Mouse (Mus musculus): Measurements from ENCODE around the gene Ltbp1. TPM values are rescaled to one million over a fixed set of nuclear protein-coding genes. Genes with fewer than 3 reads are reported as not detected.

The Ltbp1 gene
- polyA plus RNA-seq, 1 experiment from 2014 or later: 1.4 TPM

DNA sequence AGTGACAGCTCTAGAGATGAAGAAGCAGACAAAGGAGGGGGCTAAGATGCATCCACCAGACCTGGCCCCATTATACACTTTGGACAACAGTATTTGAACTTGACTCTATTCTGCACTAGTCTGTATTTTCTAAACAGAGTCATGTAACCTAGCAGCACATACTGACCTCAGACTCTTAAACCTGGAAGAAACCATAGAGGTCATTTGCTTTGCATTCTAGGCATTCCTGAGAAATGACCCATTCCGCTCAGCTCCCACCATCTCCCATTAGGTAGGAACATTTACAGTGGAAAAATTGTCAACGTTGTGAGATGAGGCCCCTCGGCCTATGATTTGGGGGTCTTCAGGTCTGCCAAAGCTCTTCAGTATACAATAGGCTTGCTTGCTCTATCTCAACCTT is 238.8 kb downstream of the Ltbp1 start:
- Histone ChIP-seq H3K27me3 (replicated peaks) (no peaks in the 10 kb centered on the region), H3K4me3 (no peak overlapping the region), H3K4me2 (no peak overlapping the region), H3K9ac (no peak overlapping the region), H3K36me3 (replicated peaks) (no peaks in the 10 kb centered on the region), H3K4me1 (no peaks in the 10 kb centered on the region), H3K9me3 (no peaks in the 10 kb centered on the region), H3K27ac (no peak overlapping the region)
- 93% methylated on average over 3 of the region's 3 CpGs for WGBS
- ATAC-seq (replicated peaks): no peak

DNA sequence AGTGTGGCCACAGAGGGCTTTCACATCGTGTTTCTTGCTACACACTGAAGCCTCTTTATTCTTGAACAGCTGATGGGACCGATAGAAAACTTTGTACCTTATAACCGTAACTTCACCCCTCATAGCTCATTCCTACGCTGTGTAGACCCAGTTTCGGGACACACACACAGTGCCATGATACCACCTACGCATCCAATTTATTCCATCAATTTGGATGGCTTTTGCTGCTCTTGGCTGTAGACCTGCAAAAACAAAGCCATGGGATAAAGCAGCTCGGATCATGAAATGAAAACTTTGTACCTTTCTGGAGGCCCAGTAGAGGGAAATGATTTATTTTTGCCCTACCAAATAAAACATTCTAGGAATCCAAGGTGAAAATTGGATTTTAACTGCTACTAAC is 239.7 kb downstream of the Ltbp1 start:
- H3K9me3 ChIP-seq: no peaks in the 10 kb centered on the region
- no peaks in the 10 kb centered on the region for H3K27me3 ChIP-seq (replicated peaks)
- no peak overlapping the region for H3K27ac ChIP-seq
- H3K4me2 ChIP-seq: no peak overlapping the region
- no peak overlapping the region for H3K4me3 ChIP-seq
- no peak overlapping the region for H3K9ac ChIP-seq
- 94% methylated on average over 7 of the region's 7 CpGs for WGBS
- no peaks in the 10 kb centered on the region for H3K36me3 ChIP-seq (replicated peaks)
- ATAC-seq (replicated peaks): no peak
- H3K4me1 ChIP-seq: no peaks in the 10 kb centered on the region

DNA sequence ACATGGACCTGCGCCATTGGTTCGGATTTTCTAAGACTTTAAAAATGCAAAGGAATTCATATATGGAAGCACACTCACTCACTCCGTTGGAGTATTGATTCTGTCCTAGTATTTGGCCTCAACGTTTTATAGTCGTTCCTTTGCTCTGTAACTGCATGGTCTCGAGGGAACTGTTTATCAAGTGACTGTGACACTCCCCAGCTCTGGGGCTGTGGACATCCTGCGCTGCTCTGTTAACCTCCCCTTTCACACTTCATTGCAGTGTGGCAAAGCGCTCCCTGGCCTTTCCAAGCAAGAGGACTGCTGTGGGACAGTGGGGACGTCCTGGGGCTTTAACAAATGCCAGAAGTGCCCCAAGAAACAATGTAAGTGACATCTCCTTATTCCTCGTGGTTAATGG is 243.3 kb downstream of the Ltbp1 start:
- no peak overlapping the region for H3K27ac ChIP-seq
- no peak overlapping the region for H3K9ac ChIP-seq
- H3K36me3 ChIP-seq (replicated peaks): no peaks in the 10 kb centered on the region
- 71% methylated on average over 10 of the region's 10 CpGs for WGBS
- no peaks in the 10 kb centered on the region for H3K9me3 ChIP-seq
- no peak overlapping the region for H3K4me2 ChIP-seq
- ATAC-seq (replicated peaks): no peak
- no peak overlapping the region for H3K4me3 ChIP-seq
- no peaks in the 10 kb centered on the region for H3K27me3 ChIP-seq (replicated peaks)
- H3K4me1 ChIP-seq: no peaks in the 10 kb centered on the region

DNA sequence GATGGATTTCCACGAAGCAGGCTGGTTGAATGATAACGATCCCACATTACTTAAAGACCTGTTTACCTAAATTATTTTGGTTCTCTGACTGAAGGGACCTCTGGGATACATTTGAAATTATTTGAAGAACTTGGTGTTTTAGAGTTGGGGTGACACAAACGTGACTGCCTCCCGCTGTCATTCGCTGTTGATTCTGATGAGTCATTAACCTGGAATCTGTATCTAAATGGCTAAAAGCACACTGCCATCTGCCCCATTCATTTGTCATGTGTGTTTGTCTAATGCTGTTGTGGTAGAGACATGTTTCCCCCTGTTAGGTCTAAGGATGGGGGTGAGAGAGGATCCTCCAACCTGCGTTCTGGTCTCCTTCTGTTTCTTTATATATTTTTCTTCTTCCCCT is 245.2 kb downstream of the Ltbp1 start:
- no peak overlapping the region for H3K4me3 ChIP-seq
- 86% methylated on average over 6 of the region's 6 CpGs for WGBS
- H3K27me3 ChIP-seq (replicated peaks): no peaks in the 10 kb centered on the region
- no peak overlapping the region for H3K4me2 ChIP-seq
- H3K9ac ChIP-seq: no peak overlapping the region
- ATAC-seq (replicated peaks): no peak
- no peaks in the 10 kb centered on the region for H3K4me1 ChIP-seq
- H3K27ac ChIP-seq: no peak overlapping the region
- H3K9me3 ChIP-seq: no peaks in the 10 kb centered on the region
- H3K36me3 ChIP-seq (replicated peaks): no peaks in the 10 kb centered on the region

DNA sequence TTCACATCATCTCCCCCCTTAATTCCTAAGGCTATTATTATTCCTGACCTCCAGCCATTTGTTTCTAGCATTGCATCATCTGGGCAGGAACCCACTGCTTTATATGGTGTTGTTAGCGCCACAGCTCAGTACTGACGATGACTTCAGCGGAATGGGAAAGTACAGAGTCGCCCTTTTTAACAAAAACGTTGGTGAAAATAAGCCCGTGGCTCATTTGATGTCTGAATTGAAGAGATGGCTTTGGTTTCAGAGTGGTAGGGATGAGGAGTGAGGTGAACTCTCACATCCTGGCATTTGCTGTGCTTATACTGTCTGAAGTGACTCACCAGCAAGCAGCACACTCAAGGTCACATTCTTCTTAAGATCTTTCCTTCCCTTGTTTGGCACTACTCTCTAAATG is 245.7 kb downstream of the Ltbp1 start:
- Histone ChIP-seq H3K4me1 (no peaks in the 10 kb centered on the region), H3K4me3 (no peak overlapping the region), H3K9me3 (no peaks in the 10 kb centered on the region), H3K9ac (no peak overlapping the region), H3K27me3 (replicated peaks) (no peaks in the 10 kb centered on the region), H3K36me3 (replicated peaks) (no peaks in the 10 kb centered on the region), H3K27ac (no peak overlapping the region), H3K4me2 (no peak overlapping the region)
- no peak for ATAC-seq (replicated peaks)
- 90% methylated on average over 6 of the region's 6 CpGs for WGBS

DNA sequence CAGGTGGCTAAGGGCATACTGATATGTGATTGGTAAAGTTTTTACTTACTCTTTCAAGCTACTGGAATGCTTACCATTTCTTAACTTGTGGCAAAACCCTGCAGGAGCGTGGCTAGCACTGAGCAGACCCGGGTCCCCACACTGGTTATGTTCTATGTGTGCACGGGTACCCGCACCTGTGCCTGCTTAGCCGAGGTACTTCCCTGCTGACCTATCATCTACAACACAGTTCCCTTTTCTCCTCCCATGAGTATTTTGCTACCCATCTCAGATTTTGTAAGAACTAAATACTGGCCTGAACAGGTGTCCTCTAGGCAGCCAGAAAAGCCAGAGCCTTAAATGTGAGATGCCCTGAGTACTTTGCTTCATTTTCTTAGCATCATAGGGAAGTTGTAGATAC is 247.2 kb downstream of the Ltbp1 start:
- no peak for ATAC-seq (replicated peaks)
- 95% methylated on average over 5 of the region's 5 CpGs for WGBS

DNA sequence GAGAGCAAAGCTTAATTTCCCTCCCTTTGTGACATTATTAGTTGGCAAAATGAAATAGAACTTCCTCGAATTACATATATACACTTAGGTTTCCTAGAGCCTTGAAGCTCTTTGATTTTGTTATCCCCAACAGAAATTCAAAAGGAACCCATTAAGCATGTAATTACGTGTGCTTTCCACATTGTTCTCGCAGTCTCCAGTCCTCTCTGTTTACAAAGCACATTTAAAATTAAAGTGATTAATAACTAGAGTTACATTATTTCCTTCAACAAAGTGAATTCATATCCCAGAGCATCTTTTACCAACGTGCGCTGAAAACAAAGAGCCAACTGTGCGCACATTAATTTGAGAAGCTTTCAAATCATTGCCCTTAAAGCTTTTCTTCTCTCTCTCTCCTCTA is 249.5 kb downstream of the Ltbp1 start:
- Histone ChIP-seq H3K9me3 (no peaks in the 10 kb centered on the region), H3K27ac (no peak overlapping the region), H3K9ac (no peak overlapping the region), H3K4me1 (no peaks in the 10 kb centered on the region), H3K36me3 (replicated peaks) (no peaks in the 10 kb centered on the region), H3K4me2 (no peak overlapping the region), H3K27me3 (replicated peaks) (no peaks in the 10 kb centered on the region), H3K4me3 (no peak overlapping the region)
- WGBS: 70% methylated on average over 6 of the region's 6 CpGs
- ATAC-seq (replicated peaks): no peak

More for the DNA sequence above, 247.2 kb downstream of the Ltbp1 start:
- no peak overlapping the region for H3K4me2 ChIP-seq
- H3K27ac ChIP-seq: no peak overlapping the region
- no peaks in the 10 kb centered on the region for H3K9me3 ChIP-seq
- H3K4me1 ChIP-seq: no peaks in the 10 kb centered on the region
- no peak overlapping the region for H3K9ac ChIP-seq
- no peak overlapping the region for H3K4me3 ChIP-seq
- no peaks in the 10 kb centered on the region for H3K36me3 ChIP-seq (replicated peaks)
- no peaks in the 10 kb centered on the region for H3K27me3 ChIP-seq (replicated peaks)

DNA sequence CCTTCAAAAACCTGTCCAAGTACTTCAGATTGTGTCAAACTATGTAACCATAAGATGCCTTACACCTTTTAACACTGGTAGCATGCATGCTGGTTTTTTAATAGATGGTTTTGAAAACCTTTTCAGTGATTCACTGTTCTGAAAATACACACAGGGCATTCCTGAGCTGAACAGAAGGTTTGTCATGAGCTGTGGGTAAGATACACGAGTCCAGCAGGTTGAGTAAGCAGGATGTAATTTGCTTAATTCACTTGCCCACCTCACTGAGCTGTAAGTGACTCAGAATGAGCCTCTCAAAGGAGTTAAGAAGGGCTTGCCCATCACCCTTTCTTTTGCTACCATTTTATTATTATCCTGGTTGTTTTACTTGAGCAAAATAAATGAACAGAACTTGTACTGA is 250.6 kb downstream of the Ltbp1 start:
- WGBS: 60% methylated on average over 1 of the region's 1 CpGs

DNA sequence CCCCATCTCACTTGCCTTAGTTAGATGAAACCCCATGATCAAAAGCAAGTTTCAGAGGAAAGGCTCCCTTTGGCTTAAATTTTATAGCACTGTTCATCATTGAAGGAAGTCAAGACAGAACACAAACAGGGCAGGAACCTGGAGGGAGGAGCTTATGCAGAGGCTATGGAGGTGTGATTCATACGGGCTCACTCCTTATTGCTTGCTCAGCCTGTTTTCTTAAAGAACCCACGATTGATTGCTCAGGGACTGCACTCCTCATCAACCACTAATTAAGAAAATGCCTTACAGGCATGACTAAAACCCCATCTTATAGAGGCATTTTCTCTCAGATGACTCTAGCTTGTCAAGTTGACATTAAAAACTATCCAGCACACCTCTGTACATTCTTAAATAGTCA is 253.1 kb downstream of the Ltbp1 start:
- no peak overlapping the region for H3K4me2 ChIP-seq
- no peak for ATAC-seq (replicated peaks)
- 81% methylated on average over 2 of the region's 2 CpGs for WGBS

More for the DNA sequence above, 250.6 kb downstream of the Ltbp1 start:
- no peaks in the 10 kb centered on the region for H3K4me1 ChIP-seq
- ATAC-seq (replicated peaks): no peak
- no peak overlapping the region for H3K9ac ChIP-seq
- no peaks in the 10 kb centered on the region for H3K36me3 ChIP-seq (replicated peaks)
- H3K9me3 ChIP-seq: no peaks in the 10 kb centered on the region
- no peak overlapping the region for H3K4me3 ChIP-seq
- H3K27me3 ChIP-seq (replicated peaks): no peaks in the 10 kb centered on the region
- H3K27ac ChIP-seq: no peak overlapping the region
- H3K4me2 ChIP-seq: no peak overlapping the region

DNA sequence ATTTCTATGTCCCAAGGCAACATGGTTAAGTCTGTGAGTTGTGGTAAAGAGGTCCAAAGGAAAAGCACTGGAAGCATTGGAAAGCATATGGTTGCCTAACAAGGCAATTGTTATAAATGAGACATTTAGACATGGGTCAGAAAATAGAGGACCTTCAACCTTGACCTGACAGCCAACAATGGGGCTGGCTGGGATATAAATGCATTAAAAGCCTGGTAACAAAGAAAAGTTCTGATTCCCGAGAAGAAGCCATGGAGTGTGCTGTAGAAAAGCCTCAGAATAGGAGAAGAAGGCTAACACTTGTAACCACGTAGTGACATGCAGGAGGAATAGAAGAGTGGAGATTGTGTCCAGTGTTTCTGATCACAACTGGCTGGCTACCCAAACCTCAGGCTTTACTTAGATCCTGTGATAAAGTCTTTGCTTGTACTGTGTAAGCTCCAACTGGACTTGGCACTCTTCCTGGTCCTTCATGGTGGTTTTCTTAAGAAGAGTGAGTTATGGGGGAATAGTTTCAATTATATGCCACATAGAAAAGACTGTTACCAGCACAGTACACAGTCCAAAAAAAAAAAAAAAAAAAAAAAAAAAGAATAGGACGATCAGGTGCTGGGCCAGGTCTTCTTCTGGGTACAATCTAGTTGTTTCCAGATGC is 258.1 kb downstream of the Ltbp1 start:
- no peaks in the 10 kb centered on the region for H3K4me1 ChIP-seq
- H3K4me3 ChIP-seq: no peak overlapping the region
- H3K9ac ChIP-seq: no peak overlapping the region
- no peak overlapping the region for H3K27ac ChIP-seq
- 55% methylated on average over 3 of the region's 3 CpGs for WGBS
- no peak for ATAC-seq (replicated peaks)
- H3K27me3 ChIP-seq (replicated peaks): no peaks in the 10 kb centered on the region
- no peak overlapping the region for H3K4me2 ChIP-seq
- H3K9me3 ChIP-seq: no peaks in the 10 kb centered on the region
- H3K36me3 ChIP-seq (replicated peaks): no peaks in the 10 kb centered on the region

More for the DNA sequence above, 253.1 kb downstream of the Ltbp1 start:
- H3K4me3 ChIP-seq: no peak overlapping the region
- no peaks in the 10 kb centered on the region for H3K4me1 ChIP-seq
- H3K27me3 ChIP-seq (replicated peaks): no peaks in the 10 kb centered on the region
- no peaks in the 10 kb centered on the region for H3K36me3 ChIP-seq (replicated peaks)
- no peaks in the 10 kb centered on the region for H3K9me3 ChIP-seq
- H3K27ac ChIP-seq: no peak overlapping the region
- H3K9ac ChIP-seq: no peak overlapping the region

DNA sequence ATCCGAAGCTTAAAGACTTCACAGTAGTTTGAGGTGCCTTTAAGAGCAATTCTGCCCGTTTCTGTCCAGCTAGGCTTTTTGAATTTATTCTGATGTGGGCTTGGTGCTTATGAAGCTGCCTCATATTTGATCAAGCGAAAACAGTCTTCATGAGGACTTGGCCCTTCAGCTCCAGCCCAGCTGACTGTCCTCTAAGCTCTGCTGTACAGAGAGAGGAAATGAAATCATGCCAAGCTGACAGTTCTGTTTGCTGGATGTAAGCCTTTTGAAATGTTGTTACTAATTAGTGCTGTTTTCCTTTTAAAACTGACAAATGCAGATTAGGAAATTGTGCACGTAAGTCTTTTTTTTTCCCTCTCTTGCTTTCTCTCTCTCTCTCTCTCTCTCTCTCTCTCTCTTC is 263.1 kb downstream of the Ltbp1 start:
- Histone ChIP-seq H3K27ac (no peak overlapping the region), H3K4me1 (no peaks in the 10 kb centered on the region), H3K9me3 (no peaks in the 10 kb centered on the region), H3K4me3 (no peak overlapping the region), H3K36me3 (replicated peaks) (no peaks in the 10 kb centered on the region), H3K4me2 (no peak overlapping the region), H3K27me3 (replicated peaks) (no peaks in the 10 kb centered on the region), H3K9ac (no peak overlapping the region)
- no peak for ATAC-seq (replicated peaks)
- 83% methylated on average over 4 of the region's 4 CpGs for WGBS

DNA sequence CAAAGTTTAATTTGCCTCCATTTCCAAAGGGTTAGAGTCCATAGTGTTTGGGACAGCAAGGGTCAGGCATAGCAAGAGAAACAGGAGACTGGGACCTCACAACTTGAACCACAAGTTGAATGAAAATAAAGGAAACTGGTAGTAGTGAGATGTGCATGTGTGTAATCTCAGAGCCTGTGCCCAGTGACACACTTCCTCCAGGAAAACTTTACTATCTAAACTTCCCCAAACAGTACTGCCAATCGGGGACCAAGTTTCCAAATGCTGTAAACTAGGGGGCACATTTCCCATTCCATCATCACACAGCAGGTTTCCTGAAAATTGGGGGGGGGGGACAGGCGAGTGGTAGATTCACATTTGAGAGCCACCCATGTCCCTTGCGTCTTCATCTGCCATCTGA is 267.1 kb downstream of the Ltbp1 start:
- no peak for ATAC-seq (replicated peaks)
- no peaks in the 10 kb centered on the region for H3K4me1 ChIP-seq
- H3K4me2 ChIP-seq: no peak overlapping the region
- H3K4me3 ChIP-seq: no peak overlapping the region
- no peaks in the 10 kb centered on the region for H3K36me3 ChIP-seq (replicated peaks)
- 89% methylated on average over 3 of the region's 3 CpGs for WGBS
- H3K27me3 ChIP-seq (replicated peaks): no peaks in the 10 kb centered on the region
- H3K9ac ChIP-seq: no peak overlapping the region
- no peaks in the 10 kb centered on the region for H3K9me3 ChIP-seq
- no peak overlapping the region for H3K27ac ChIP-seq

DNA sequence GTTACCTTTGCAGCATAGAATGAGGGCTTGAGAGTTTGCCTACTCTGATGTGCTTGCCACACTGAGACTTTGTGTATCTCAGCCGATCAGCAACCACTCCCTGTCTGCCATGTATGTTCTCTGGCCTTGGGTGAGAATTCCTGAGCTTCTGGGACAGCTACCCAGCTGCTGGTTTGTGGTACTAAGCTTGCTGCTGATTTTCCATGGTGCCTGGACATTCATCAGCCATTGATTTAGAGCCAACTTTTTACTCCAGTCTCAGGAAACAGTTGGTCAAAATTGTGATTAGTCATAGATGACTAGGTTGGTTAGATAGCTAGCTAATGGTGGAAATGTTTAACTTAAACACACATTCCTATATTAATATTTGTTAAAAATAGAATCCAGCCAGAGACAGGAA is 267.9 kb downstream of the Ltbp1 start:
- Histone ChIP-seq H3K27ac (no peak overlapping the region), H3K27me3 (replicated peaks) (no peaks in the 10 kb centered on the region), H3K9ac (no peak overlapping the region), H3K9me3 (no peaks in the 10 kb centered on the region), H3K4me1 (no peaks in the 10 kb centered on the region), H3K4me3 (no peak overlapping the region), H3K4me2 (no peak overlapping the region), H3K36me3 (replicated peaks) (no peaks in the 10 kb centered on the region)
- 84% methylated on average over 1 of the region's 1 CpGs for WGBS
- no peak for ATAC-seq (replicated peaks)

Data from midbrain, embryonic 15.5 days (tissue).